Mouse (Mus musculus) gastrocnemius, postnatal 10 days (tissue): ENCODE measurements around the gene Mycl. TPM values are rescaled to one million over a fixed set of nuclear protein-coding genes. Genes with fewer than 3 reads are reported as not detected.

Experiments used
- DNase-seq: peaks from one replicate; pipeline ENCODE4 v3.0.0; 2021; ENCODE audit warnings: mixed read lengths
- total RNA-seq, 2 experiments: library from RNA; stranded (reverse); gene quantifications; 2 replicates each; pipeline ENCODE4 v1.2.3; 2021

Gene Mycl
- total RNA-seq, 2 experiments from 2014 or later: 4.4 to 5.8 TPM

- peak; percentile 93 for DNase-seq
Measured at GRCm38 (mm10) chr4:123016451-123016957, 21.1 kb downstream of the Mycl start, which contains the start of gene Trit1. Gene Trit1, plus strand, starts transcription at chr4:123016597.

- DNase-seq: no peak
Measured at GRCm38 (mm10) chr4:123021591-123021990, 26.1 kb downstream of the Mycl start.

GRCm38 (mm10) chr4:123022896-123023295, 27.4 kb downstream of the Mycl start:
- no peak for DNase-seq

- no peak for DNase-seq
Measured at GRCm38 (mm10) chr4:123025418-123025817, 30.0 kb downstream of the Mycl start.

- no peak for DNase-seq
Measured at GRCm38 (mm10) chr4:123026161-123026560, 30.7 kb downstream of the Mycl start.

- no peak for DNase-seq
Measured at GRCm38 (mm10) chr4:123026597-123026996, 31.1 kb downstream of the Mycl start.

- no peak for DNase-seq
Measured at GRCm38 (mm10) chr4:123034841-123035240, 39.4 kb downstream of the Mycl start.

GRCm38 (mm10) chr4:123035636-123036035, 40.2 kb downstream of the Mycl start:
- DNase-seq: no peak

- DNase-seq: no peak
Measured at GRCm38 (mm10) chr4:123036710-123037109, 41.3 kb downstream of the Mycl start.

- no peak for DNase-seq
Measured at GRCm38 (mm10) chr4:123041131-123041530, 45.7 kb downstream of the Mycl start.

GRCm38 (mm10) chr4:123043858-123044257, 48.4 kb downstream of the Mycl start:
- no peak for DNase-seq

GRCm38 (mm10) chr4:123044842-123045241, 49.4 kb downstream of the Mycl start:
- no peak for DNase-seq

- no peak for DNase-seq
Measured at GRCm38 (mm10) chr4:123046300-123046699, 50.8 kb downstream of the Mycl start.

GRCm38 (mm10) chr4:123050681-123051211, 55.3 kb downstream of the Mycl start:
- peak; percentile 87 for DNase-seq

Other genes with a start within 250 kb of the Mycl start
- gene Ppt1, start 159.4 kb upstream of the Mycl start, total RNA-seq: 10 to 100 TPM; 21.2 to 24.6 TPM
- gene Cap1, start 109.6 kb upstream of the Mycl start, total RNA-seq: 10 to 100 TPM; 46.1 to 64.2 TPM
- 1 to 10 TPM in 1 of 2 experiments, under 1 TPM in 1; 0.36 to 1.2 TPM for gene Mfsd2a, start 34.5 kb upstream of the Mycl start, total RNA-seq
- 10 to 100 TPM in 1 of 2 experiments, 1 to 10 TPM in 1; 9.1 to 11.0 TPM for gene Trit1, start 20.9 kb downstream of the Mycl start, total RNA-seq
- not detected for gene Bmp8b, start 109.5 kb downstream of the Mycl start, total RNA-seq
- not detected for gene Oxct2b, start 120.6 kb downstream of the Mycl start, total RNA-seq
- gene Ppie, start 144.3 kb downstream of the Mycl start, total RNA-seq: 10 to 100 TPM; 23.5 to 24.0 TPM
- gene Hpcal4, start 187.6 kb downstream of the Mycl start, total RNA-seq: under 1 TPM; 0.38 to 0.59 TPM
- 10 to 100 TPM in 1 of 2 experiments, 1 to 10 TPM in 1; 9.9 to 10.7 TPM for gene Nt5c1a, start 205.9 kb downstream of the Mycl start, total RNA-seq
- 10 to 100 TPM; 21.2 to 27.4 TPM for gene Heyl, start 237.9 kb downstream of the Mycl start, total RNA-seq